Mouse (Mus musculus): ENCODE measurements at regions not wholly inside any gene's neighbourhood (a gene's known extent, or its start where the extent isn't known, plus 50 kb on each side); places are given as distances from the start of the nearest gene placed in this dataset.

DNA sequence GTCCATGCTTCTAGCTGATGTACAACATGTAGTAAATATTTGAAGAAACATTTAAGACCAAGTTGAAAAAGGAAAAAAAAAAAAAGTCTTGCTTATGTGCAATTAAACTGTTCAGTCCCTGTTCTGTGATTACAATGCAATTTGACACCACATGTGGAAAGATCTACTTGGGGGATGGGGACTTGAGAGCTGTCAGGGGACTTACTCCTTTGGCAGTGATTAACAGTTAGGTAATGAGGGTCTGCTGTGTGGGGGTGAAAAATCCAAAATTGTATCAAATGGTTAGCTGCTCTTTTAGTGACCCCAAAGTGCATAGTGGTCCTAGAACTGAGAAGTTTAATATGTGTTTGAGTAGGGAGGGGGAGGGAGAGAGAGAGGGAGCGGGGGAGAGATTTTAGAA, 259.0 kb upstream of the Rspo3 start:
- no peak for DNase-seq (ENCODE audit: low spot score)
- no peaks in the 10 kb centered on the region for H3K36me3 ChIP-seq (replicated peaks; ENCODE audit: control insufficient read depth, insufficient read depth, low read length)
- 91% methylated on average over 1 of the region's 1 CpGs for WGBS

GRCm38 (mm10) chr10:29786220-29786810, 250.6 kb upstream of the Rspo3 start:
- Histone ChIP-seq H3K4me3 (ENCODE audit: low read depth, low read length) (no peak overlapping the region), H3K9me3 (replicated peaks; ENCODE audit: control insufficient read depth, low read length) (no peaks in the 10 kb centered on the region), H3K4me1 (ENCODE audit: control insufficient read depth, insufficient read depth) (no peaks in the 10 kb centered on the region), H3K36me3 (replicated peaks; ENCODE audit: control insufficient read depth, insufficient read depth, low read length) (no peaks in the 10 kb centered on the region), H3K27me3 (ENCODE audit: control insufficient read depth, insufficient read depth, low read length) (no peaks in the 10 kb centered on the region), H3K4me2 (ENCODE audit: low read depth, low read length) (no peak overlapping the region), H3K9ac (replicated peaks; ENCODE audit: low read depth, low read length) (no peak overlapping the region), H3K27ac (ENCODE audit: low read depth) (no peak overlapping the region)
- no peak for TF ChIP-seq EP300 (IDR thresholded peaks at IDR 0.05; ENCODE audit: low read depth)
- no peak for TF ChIP-seq CTCF (IDR thresholded peaks at IDR 0.05; ENCODE audit: low read depth)
- WGBS, result 75% methylated on average over 2 of the region's 2 CpGs
- no peak for ATAC-seq (ENCODE audit: insufficient read depth, low read depth)
- DNase-seq (ENCODE audit: low spot score), result no peak

More for the DNA sequence above, 259.0 kb upstream of the Rspo3 start:
- no peak overlapping the region for H3K27ac ChIP-seq (ENCODE audit: low read depth)
- no peaks in the 10 kb centered on the region for H3K4me1 ChIP-seq (ENCODE audit: control insufficient read depth, insufficient read depth)
- H3K4me2 ChIP-seq (ENCODE audit: low read depth, low read length), result no peak overlapping the region
- no peaks in the 10 kb centered on the region for H3K27me3 ChIP-seq (ENCODE audit: control insufficient read depth, insufficient read depth, low read length)
- no peak overlapping the region for H3K9ac ChIP-seq (replicated peaks; ENCODE audit: low read depth, low read length)
- TF ChIP-seq EP300 (IDR thresholded peaks at IDR 0.05; ENCODE audit: low read depth), result no peak
- no peak for TF ChIP-seq CTCF (IDR thresholded peaks at IDR 0.05; ENCODE audit: low read depth)
- H3K9me3 ChIP-seq (replicated peaks; ENCODE audit: control insufficient read depth, low read length), result no peaks in the 10 kb centered on the region
- ATAC-seq (ENCODE audit: insufficient read depth, low read depth), result no peak
- no peak overlapping the region for H3K4me3 ChIP-seq (ENCODE audit: low read depth, low read length)

GRCm38 (mm10) chr10:29736677-29737076, 201.0 kb upstream of the Rspo3 start:
- DNase-seq (ENCODE audit: low spot score) (no peak), ATAC-seq (ENCODE audit: insufficient read depth, low read depth) (no peak)
- H3K9ac ChIP-seq (replicated peaks; ENCODE audit: low read depth, low read length), result no peak overlapping the region
- no peaks in the 10 kb centered on the region for H3K36me3 ChIP-seq (replicated peaks; ENCODE audit: control insufficient read depth, insufficient read depth, low read length)
- H3K4me2 ChIP-seq (ENCODE audit: low read depth, low read length), result no peak overlapping the region
- TF ChIP-seq CTCF (IDR thresholded peaks at IDR 0.05; ENCODE audit: low read depth) (no peak), EP300 (IDR thresholded peaks at IDR 0.05; ENCODE audit: low read depth) (no peak)
- H3K27me3 ChIP-seq (ENCODE audit: control insufficient read depth, insufficient read depth, low read length), result no peaks in the 10 kb centered on the region
- no peak overlapping the region for H3K27ac ChIP-seq (ENCODE audit: low read depth)
- 70% methylated on average over 3 of the region's 3 CpGs for WGBS
- H3K9me3 ChIP-seq (replicated peaks; ENCODE audit: control insufficient read depth, low read length), result no peaks in the 10 kb centered on the region
- no peak overlapping the region for H3K4me3 ChIP-seq (ENCODE audit: low read depth, low read length)
- H3K4me1 ChIP-seq (ENCODE audit: control insufficient read depth, insufficient read depth), result no peaks in the 10 kb centered on the region

DNA sequence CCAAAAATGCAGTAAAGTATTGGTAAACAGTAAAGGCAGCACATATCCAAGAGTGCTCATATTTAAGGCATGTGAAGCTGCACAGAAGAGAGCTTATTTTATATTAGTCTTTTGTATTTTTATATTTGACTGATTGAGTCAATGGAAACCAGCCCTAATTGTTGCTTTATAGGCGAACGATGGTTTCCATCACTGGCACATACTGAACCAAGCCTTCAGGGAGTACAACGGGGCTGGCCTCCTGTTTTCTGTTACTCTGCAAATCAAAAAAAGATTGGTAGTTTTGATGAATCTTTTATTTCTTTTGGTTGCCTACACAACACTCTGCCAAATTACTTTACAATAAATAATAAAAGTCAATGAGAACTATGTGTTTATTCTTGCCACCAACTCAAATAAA, 189.7 kb upstream of the Rspo3 start:
- Histone ChIP-seq H3K9me3 (replicated peaks; ENCODE audit: control insufficient read depth, low read length) (no peaks in the 10 kb centered on the region), H3K4me2 (ENCODE audit: low read depth, low read length) (no peak overlapping the region), H3K4me1 (ENCODE audit: control insufficient read depth, insufficient read depth) (no peaks in the 10 kb centered on the region), H3K9ac (replicated peaks; ENCODE audit: low read depth, low read length) (no peak overlapping the region), H3K27ac (ENCODE audit: low read depth) (no peak overlapping the region), H3K36me3 (replicated peaks; ENCODE audit: control insufficient read depth, insufficient read depth, low read length) (no peaks in the 10 kb centered on the region), H3K27me3 (ENCODE audit: control insufficient read depth, insufficient read depth, low read length) (no peaks in the 10 kb centered on the region), H3K4me3 (ENCODE audit: low read depth, low read length) (no peak overlapping the region)
- 83% methylated on average over 3 of the region's 3 CpGs for WGBS
- ATAC-seq (ENCODE audit: insufficient read depth, low read depth) (no peak), DNase-seq (ENCODE audit: low spot score) (no peak)
- TF ChIP-seq CTCF (IDR thresholded peaks at IDR 0.05; ENCODE audit: low read depth) (no peak), EP300 (IDR thresholded peaks at IDR 0.05; ENCODE audit: low read depth) (no peak)

- 26% methylated on average over 1 of the region's 1 CpGs for WGBS
- Histone ChIP-seq H3K4me2 (ENCODE audit: low read depth, low read length) (no peak overlapping the region), H3K9ac (replicated peaks; ENCODE audit: low read depth, low read length) (no peak overlapping the region), H3K36me3 (replicated peaks; ENCODE audit: control insufficient read depth, insufficient read depth, low read length) (no peaks in the 10 kb centered on the region), H3K9me3 (replicated peaks; ENCODE audit: control insufficient read depth, low read length) (no peaks in the 10 kb centered on the region), H3K4me3 (ENCODE audit: low read depth, low read length) (no peak overlapping the region), H3K27ac (ENCODE audit: low read depth) (no peak overlapping the region), H3K4me1 (ENCODE audit: control insufficient read depth, insufficient read depth) (no peaks in the 10 kb centered on the region), H3K27me3 (ENCODE audit: control insufficient read depth, insufficient read depth, low read length) (no peaks in the 10 kb centered on the region)
- ATAC-seq (ENCODE audit: insufficient read depth, low read depth) (no peak), DNase-seq (ENCODE audit: low spot score) (no peak)
- TF ChIP-seq EP300 (IDR thresholded peaks at IDR 0.05; ENCODE audit: low read depth) (no peak), CTCF (IDR thresholded peaks at IDR 0.05; ENCODE audit: low read depth) (no peak)
Observed at GRCm38 (mm10) chr10:29710967-29711366, 175.3 kb upstream of the Rspo3 start.

DNA sequence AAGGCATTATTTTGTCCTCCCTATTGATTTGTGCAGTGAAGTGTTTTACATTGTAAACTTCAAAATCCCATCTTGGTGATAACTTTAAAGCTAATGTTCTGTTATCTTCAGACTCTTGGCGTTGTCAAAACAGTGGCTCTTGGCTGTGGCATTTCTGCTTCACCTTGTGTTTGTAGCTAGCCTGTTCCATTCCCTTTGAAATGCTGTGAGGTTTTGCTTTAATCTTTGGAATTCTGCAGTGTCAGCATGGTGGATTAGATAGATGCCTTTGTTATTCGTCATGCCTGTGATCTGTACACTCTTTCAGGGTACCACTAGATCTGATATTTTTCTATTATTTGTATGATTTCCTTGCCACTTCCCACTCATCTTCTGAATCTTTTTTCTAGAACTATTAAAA, 173.0 kb upstream of the Rspo3 start:
- H3K9ac ChIP-seq (replicated peaks; ENCODE audit: low read depth, low read length), result no peak overlapping the region
- WGBS, result 21% methylated on average over 2 of the region's 2 CpGs
- ATAC-seq (ENCODE audit: insufficient read depth, low read depth) (no peak), DNase-seq (ENCODE audit: low spot score) (no peak)
- H3K4me3 ChIP-seq (ENCODE audit: low read depth, low read length), result no peak overlapping the region
- H3K36me3 ChIP-seq (replicated peaks; ENCODE audit: control insufficient read depth, insufficient read depth, low read length), result no peaks in the 10 kb centered on the region
- H3K27ac ChIP-seq (ENCODE audit: low read depth), result no peak overlapping the region
- H3K4me2 ChIP-seq (ENCODE audit: low read depth, low read length), result no peak overlapping the region
- H3K9me3 ChIP-seq (replicated peaks; ENCODE audit: control insufficient read depth, low read length), result no peaks in the 10 kb centered on the region
- H3K4me1 ChIP-seq (ENCODE audit: control insufficient read depth, insufficient read depth), result no peaks in the 10 kb centered on the region
- H3K27me3 ChIP-seq (ENCODE audit: control insufficient read depth, insufficient read depth, low read length), result no peaks in the 10 kb centered on the region
- TF ChIP-seq EP300 (IDR thresholded peaks at IDR 0.05; ENCODE audit: low read depth), result no peak
- no peak for TF ChIP-seq CTCF (IDR thresholded peaks at IDR 0.05; ENCODE audit: low read depth)

Measured in heart, postnatal 0 days (tissue).